Mouse (Mus musculus) gonadal fat pad, adult 2 months (tissue): ENCODE data around the gene Vmn1r159. TPM values are rescaled to one million over a fixed set of nuclear protein-coding genes. Genes with fewer than 3 reads are reported as not detected.
"Not testable (repeated sequence)": the region's sequence is repeated elsewhere in the genome, so short reads cannot be mapped to it uniquely, and the experiment has no call there.

ENCODE experiments used
- DNase-seq: peaks from one replicate; pipeline ENCODE4 v3.0.0-alpha.2; 2012; ENCODE audit warnings: low read depth
- polyA plus RNA-seq: library from polyadenylated mRNA; depleted of rRNA; stranded (reverse); fragments of >200 nt; gene quantifications from 2 replicates; pipeline ENCODE4 v1.2.3, GENCODE M21; 2012; rRNA removed

Gene Vmn1r159
- polyA plus RNA-seq = not detected in 2 replicates

DNA sequence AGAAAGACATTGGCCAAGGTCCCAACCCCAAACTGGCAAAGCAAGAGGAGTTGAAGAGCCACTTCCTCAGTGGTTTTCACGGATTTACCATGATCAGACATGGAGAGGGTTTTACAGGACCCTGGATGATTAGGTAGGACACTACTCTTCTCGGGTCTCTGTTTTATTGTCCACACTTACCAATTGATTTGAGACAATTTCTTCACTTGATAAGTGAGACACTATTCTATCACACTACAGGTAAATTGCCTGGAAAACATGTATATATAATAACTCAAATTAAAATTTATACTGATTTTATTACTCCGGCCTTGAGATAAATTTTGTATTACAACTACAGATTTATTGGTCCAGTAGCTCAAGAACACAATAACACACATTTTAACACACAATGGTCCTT lies at the start of gene Vmn1r159:
Gene Vmn1r159, minus strand, starts transcription at position 101 of the 400 bp plus-strand sequence.
- DNase-seq = not testable (repeated sequence)

DNA sequence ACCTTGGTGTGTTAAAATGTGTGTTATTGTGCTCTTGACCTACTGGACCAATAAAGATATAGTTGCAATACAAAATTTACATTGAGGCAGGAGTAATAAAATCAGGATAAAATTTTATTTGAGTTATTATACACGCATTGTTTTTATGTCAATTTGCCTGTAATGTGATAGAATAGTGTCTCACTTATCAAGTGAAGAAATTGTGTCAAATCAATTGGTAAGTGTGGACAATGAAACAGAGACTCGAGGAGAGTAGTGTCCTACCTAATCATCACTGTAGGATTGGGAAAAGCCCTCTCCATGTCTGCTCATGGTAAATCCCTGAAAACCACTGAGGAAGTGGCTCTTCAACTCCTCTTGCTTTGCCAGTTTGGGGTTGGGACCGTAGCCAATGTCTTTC lies 27.5 kb upstream of the Vmn1r159 start, which contains the start of gene Vmn1r160:
Gene Vmn1r160, plus strand, starts transcription at position 301 of the 400 bp plus-strand sequence.
- not testable (repeated sequence) for DNase-seq

Other genes with a start within 250 kb of the Vmn1r159 start
- not detected in 2 replicates for gene Vmn1r155, start 185.6 kb downstream of the Vmn1r159 start, polyA plus RNA-seq
- not detected in 2 replicates for gene Gm8693, start 151.3 kb downstream of the Vmn1r159 start, polyA plus RNA-seq
- not detected in 2 replicates for gene Gm4567, start 123.9 kb downstream of the Vmn1r159 start, polyA plus RNA-seq
- not detected in 2 replicates for gene Vmn1r157, start 81.9 kb downstream of the Vmn1r159 start, polyA plus RNA-seq
- not detected in 2 replicates for gene Vmn1r158, start 52.8 kb downstream of the Vmn1r159 start, polyA plus RNA-seq
- not detected in 2 replicates for gene Vmn1r160, start 27.6 kb upstream of the Vmn1r159 start, polyA plus RNA-seq
- gene Gm4214, start 141.1 kb upstream of the Vmn1r159 start, polyA plus RNA-seq = not detected in 2 replicates
- not detected in 2 replicates for gene Gm4216, start 176.3 kb upstream of the Vmn1r159 start, polyA plus RNA-seq
- not detected in 2 replicates for gene Vmn1r163, start 211.9 kb upstream of the Vmn1r159 start, polyA plus RNA-seq
- gene Gm8720, start 223.9 kb upstream of the Vmn1r159 start, polyA plus RNA-seq = not detected in 2 replicates